Mouse (Mus musculus) layer of hippocampus, postnatal 10 days (tissue): Measurements from ENCODE around the gene Mxi1. TPM values are rescaled to one million over a fixed set of nuclear protein-coding genes. Genes with fewer than 3 reads are reported as not detected.
A peak's percentile ranks its signal among the peaks of the same experiment; 100 is the strongest.

Experiments
- DNase-seq, 2 experiments: peaks; one replicate each; pipeline ENCODE4 v3.0.0; 2021; ENCODE audit warnings: low spot score in 2 of 2
- total RNA-seq, 2 experiments: library from RNA; stranded (reverse); gene quantifications; 2 replicates each; pipeline ENCODE4 v1.2.3; 2021

The Mxi1 gene
- total RNA-seq, 2 experiments from 2014 or later, result 52.0 to 57.0 TPM

DNA sequence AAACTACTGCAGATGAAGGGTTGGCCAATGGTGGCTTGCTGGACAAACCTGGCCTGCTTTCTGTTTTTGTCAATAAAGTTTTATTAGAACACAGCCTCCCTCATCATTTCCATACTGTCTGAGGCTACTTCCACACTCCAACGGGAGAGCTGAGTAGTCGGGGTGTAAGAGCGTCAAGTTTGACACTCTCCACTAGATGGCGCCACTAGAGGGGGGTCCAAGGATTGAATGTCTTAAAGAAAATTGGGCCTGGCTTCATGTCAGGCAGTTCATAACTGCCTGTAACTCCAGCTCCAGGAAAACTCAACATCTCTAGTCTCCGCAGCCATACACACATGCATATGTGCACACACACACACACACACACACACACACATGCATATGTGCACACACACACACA, 109.5 kb downstream of the Mxi1 start:
- DNase-seq, result peak; percentile 63 to 64

GRCm38 (mm10) chr19:53420924-53421582, 110.7 kb downstream of the Mxi1 start:
- peak; percentile 69 to 70 for DNase-seq

DNA sequence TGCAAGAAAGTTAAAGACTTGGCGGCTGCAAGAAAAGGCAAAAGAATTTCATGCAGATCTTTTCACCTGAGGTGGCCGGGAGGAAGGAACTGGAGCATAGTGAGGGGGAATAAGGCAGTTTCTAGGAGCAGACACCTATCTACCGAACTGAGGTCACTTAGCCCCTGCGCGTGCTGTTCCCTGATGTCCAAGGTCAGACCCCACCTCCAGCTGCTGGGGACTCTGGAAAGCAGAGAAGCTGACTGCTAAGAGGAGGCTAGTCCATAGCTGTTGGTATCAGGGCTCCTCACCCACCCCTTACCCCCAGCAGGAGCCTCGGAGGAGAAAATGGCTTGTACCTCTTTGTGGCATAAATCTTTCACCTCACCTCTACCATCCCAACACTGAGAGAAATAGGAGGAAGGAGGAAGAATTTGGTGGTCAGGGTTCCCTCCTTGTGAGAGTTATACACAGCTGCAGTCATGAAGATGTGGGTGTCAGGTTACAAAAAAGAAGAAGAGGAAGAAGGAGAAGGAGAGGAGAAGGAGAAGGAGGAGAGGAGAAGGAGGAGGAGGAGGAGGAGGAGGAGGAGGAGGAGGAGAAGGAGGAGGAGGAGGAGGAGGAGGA, 111.4 kb downstream of the Mxi1 start:
- DNase-seq, result no peak

- no peak for DNase-seq
Measured at GRCm38 (mm10) chr19:53422358-53423308, 112.3 kb downstream of the Mxi1 start.

GRCm38 (mm10) chr19:53423341-53423753, 113.0 kb downstream of the Mxi1 start:
- DNase-seq, result no peak

DNA sequence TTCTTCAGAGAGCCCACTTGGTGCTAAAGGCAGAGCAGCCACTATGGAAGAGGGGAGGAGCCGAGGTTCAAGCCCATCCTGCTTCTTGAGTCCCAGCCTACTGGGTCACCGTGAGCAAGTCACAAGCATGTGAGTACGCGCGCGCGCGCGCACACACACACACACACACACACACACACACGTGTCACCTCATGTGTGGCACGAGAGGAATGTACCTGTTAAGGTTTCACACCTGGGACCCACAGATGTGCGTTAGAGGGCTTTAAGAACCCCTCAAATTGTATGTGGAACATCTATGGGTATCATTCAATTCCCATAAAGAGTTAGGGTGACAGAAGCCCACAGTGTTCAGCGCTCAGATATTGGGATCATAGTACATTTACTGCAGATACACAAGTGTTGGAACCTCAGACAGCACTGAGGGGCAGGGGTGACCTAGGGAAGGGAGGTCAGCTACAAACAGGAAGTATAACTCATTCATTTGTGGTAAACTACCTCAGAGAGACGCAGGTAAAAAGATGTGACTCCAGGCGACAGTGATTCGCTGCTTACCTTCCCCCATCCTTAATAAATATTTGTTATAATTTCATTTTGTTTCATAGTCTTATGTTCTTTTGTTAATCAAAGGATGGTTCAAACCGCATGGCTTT, 113.6 kb downstream of the Mxi1 start:
- DNase-seq, result no peak

DNA sequence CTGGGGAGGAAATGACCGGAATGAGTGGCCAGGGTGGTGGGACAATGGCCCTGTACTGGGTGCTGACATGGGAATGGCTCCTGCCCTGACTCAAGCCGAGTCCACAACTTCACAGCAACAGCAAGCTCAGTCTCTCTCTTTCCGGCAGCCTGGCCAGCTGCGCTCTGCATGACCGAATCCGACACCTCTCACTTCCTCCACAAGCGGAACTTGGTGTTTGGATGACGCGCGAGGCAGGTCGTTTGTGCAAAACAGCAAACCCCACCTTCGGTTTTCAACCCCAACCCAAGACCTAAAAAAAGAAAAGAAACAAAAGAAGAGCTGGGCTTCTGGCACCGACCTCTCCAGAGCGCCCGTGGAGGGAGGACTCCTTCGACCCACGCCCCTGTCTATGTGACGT, 114.3 kb downstream of the Mxi1 start:
- DNase-seq, result no peak

Other genes starting within 250 kb of the Mxi1 start
- 100 to 1,000 TPM; 120 to 122 TPM for gene Add3, start 170.1 kb upstream of the Mxi1 start, total RNA-seq
- gene Gm10197, start 61.2 kb downstream of the Mxi1 start, total RNA-seq, result not detected
- 10 to 100 TPM; 37.2 to 38.9 TPM for gene Smndc1, start 80.1 kb downstream of the Mxi1 start, total RNA-seq
- 10 to 100 TPM in 1 of 2 experiments, 1 to 10 TPM in 1; 9.3 to 10.1 TPM for gene Dusp5, start 218.6 kb downstream of the Mxi1 start, total RNA-seq